Mouse (Mus musculus) cerebellum, postnatal 25 days (tissue): ENCODE measurements around the gene 4930556J24Rik.
A peak's percentile ranks its signal among the peaks of the same experiment; 100 is the strongest.
"Not testable (repeated sequence)": the region's sequence is repeated elsewhere in the genome, so short reads cannot be mapped to it uniquely, and the experiment has no call there.

ENCODE experiments used
- DNase-seq, 2 experiments: peaks; one replicate each; pipeline ENCODE4 v3.0.0; 2021; ENCODE audit warnings: mixed read lengths in 2 of 2

Gene 4930556J24Rik

GRCm38 (mm10) chr11:3920476-3920875, 56.1 kb downstream of the 4930556J24Rik start:
- no peak for DNase-seq

DNA sequence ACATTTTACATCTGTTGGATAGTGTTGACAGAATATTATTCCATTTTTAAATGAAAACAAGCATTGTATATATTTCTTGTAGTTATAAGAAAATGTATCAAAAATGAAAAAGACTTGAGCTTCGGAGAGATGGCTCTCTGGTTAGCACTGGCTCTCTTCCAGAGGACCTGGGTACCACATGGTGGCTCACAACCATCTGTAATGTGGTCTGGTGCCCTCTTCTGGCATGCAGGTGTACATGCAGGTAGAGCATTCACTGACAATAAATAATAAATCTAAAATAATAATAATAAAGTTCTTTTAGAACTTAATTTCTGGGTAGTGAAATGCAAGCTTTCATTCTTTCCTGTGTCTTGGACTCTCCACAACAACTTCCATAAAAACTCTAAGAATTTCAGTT, 57.8 kb downstream of the 4930556J24Rik start:
- peak in 1 of 2 experiments; percentile 67 for DNase-seq

- DNase-seq: peak; percentile 94 to 97
Measured at GRCm38 (mm10) chr11:3914109-3914840, 62.3 kb downstream of the 4930556J24Rik start, which contains the start of gene Slc35e4. Slc35e4 (minus strand) TSS chr11:3914664.

- DNase-seq: peak; percentile 93 to 95
Measured at GRCm38 (mm10) chr11:3913316-3914108, 63.1 kb downstream of the 4930556J24Rik start.

GRCm38 (mm10) chr11:3912875-3913271, 63.7 kb downstream of the 4930556J24Rik start:
- DNase-seq: peak in 1 of 2 experiments; percentile 60

GRCm38 (mm10) chr11:3912100-3912874, 64.3 kb downstream of the 4930556J24Rik start:
- peak; percentile 48 to 71 for DNase-seq

- DNase-seq: not testable (repeated sequence)
Measured at GRCm38 (mm10) chr11:3911440-3911839, 65.1 kb downstream of the 4930556J24Rik start.

- peak; percentile 49 to 64 for DNase-seq
Measured at GRCm38 (mm10) chr11:3910513-3911310, 65.9 kb downstream of the 4930556J24Rik start.

- DNase-seq: no peak
Measured at GRCm38 (mm10) chr11:3909236-3909635, 67.3 kb downstream of the 4930556J24Rik start.

DNA sequence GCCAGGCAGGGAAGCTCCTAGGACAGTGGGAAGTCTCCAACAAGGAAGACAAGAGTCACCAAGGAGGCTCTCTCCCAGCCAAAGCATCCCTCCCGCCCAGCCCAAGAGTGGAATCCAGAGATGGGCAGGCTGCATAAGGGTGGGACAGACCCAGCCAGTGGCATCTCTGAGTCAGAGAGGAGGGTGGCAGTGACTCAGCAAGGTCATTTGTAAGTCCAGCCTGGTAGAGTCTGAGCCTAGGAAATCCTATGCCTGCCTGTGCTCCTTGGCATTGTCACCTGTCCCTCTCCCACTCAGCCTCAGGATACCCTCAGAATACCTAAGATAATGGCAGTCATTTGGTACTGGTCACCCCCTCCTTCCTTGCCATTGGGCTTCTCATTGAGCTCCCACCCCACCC, 71.1 kb downstream of the 4930556J24Rik start:
- no peak for DNase-seq

GRCm38 (mm10) chr11:3904673-3905072, 71.9 kb downstream of the 4930556J24Rik start:
- DNase-seq: no peak

- peak; percentile 38 to 66 for DNase-seq
Measured at GRCm38 (mm10) chr11:3903046-3903445, 73.5 kb downstream of the 4930556J24Rik start.

GRCm38 (mm10) chr11:3902516-3902915, 74.1 kb downstream of the 4930556J24Rik start:
- DNase-seq: no peak

- DNase-seq: no peak
Measured at GRCm38 (mm10) chr11:3900296-3900695, 76.3 kb downstream of the 4930556J24Rik start.

GRCm38 (mm10) chr11:3895933-3896332, 80.6 kb downstream of the 4930556J24Rik start:
- no peak for DNase-seq

- no peak for DNase-seq
Measured at GRCm38 (mm10) chr11:3895458-3895857, 81.1 kb downstream of the 4930556J24Rik start.

DNA sequence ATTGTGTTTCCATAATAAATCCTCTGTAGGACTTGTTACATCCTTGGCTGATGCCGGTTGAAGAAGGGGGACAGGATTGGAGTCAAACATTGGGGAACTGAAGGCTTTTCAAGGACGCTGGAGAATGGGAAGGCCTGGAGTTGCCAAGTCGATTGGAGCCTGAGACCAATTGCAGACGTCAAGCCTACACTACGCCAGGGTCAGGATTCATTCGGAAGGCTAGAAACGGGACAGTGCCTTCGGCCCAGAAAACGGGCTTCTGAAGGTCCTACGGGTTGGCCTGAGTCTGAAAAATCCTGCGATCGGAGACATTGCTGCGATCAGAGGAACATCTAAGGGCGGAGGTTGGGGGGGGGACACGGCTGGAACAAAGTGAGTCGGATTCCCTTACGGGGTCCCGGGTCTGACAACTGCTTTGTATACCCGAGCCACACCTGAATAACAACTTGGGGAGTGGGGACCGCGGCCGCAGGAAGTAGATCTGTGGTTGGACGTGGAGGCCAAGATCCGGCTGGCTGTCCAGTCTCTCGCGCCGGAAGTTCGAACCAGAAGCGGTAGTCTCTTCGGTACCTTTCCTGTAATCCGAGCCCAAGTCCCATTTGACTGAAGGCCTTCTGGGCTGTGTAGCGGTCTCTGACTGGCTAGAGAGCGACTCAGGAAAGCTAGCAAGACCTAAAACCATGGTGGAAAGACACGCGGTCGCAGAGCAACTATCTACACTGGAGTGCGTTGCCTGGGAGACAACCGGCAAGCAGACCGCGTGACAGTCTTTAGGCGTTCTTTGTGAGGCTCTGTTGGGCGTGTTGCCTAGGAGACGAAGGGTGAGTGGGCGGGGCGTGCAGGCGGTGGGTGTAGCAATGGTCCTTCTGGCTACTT, 81.9 kb downstream of the 4930556J24Rik start, which contains the start of the genes 4921536K21Rik and Dusp18:
Gene 4921536K21Rik, minus strand, starts transcription at position 693 of the 876 bp plus-strand sequence.
Gene Dusp18, plus strand, starts transcription at position 835 of the 876 bp plus-strand sequence.
- DNase-seq: peak; percentile 71 to 82

GRCm38 (mm10) chr11:3893970-3894369, 82.6 kb downstream of the 4930556J24Rik start:
- no peak for DNase-seq
